Mouse (Mus musculus) CH12.LX (cell line): ENCODE results near the gene A230050P20Rik. TPM values are rescaled to one million over a fixed set of nuclear protein-coding genes. Genes with fewer than 3 reads are reported as not detected.

Source experiments
- DNase-seq: peaks from one replicate; pipeline ENCODE4 v3.0.0-alpha.2; 2013; ENCODE audit errors: extremely low read depth
- H3K27ac ChIP-seq: 2 replicates; pipeline ENCODE4 v1.5.1; 2012; ENCODE audit warnings: low read depth, mild to moderate bottlenecking, control low read depth, moderate library complexity; ENCODE audit not compliant: insufficient read depth
- H3K27me3 ChIP-seq: replicated peaks from 2 replicates; pipeline ENCODE3; 2012; ENCODE audit warnings: inconsistent platforms
- H3K36me3 ChIP-seq, 2 experiments: replicated peaks in 1 of 2; 2 replicates each; pipeline versions ENCODE3 to v1.6.1; 2012; ENCODE audit warnings: inconsistent platforms in 1 of 2, low read length in 1 of 2, mild to moderate bottlenecking in 1 of 2, mixed read lengths in 1 of 2, moderate library complexity in 1 of 2; ENCODE audit not compliant: control insufficient read depth in 1 of 2, insufficient read depth in 1 of 2
- H3K4me1 ChIP-seq, 2 experiments: 2 replicates each; pipeline ENCODE4 v1.6.1; 2012; ENCODE audit warnings: inconsistent platforms in 1 of 2, moderate library complexity in 1 of 2; ENCODE audit not compliant: insufficient read depth in 2 of 2, control insufficient read depth in 1 of 2
- H3K4me2 ChIP-seq: 2 replicates; pipeline ENCODE4 v1.6.1; 2012; ENCODE audit warnings: low read depth, mild to moderate bottlenecking, control low read depth; ENCODE audit not compliant: poor library complexity, insufficient read depth, severe bottlenecking
- H3K4me3 ChIP-seq, 3 experiments: fragments of 150-350 bp in 1 of 3; sonication (generic) in 1 of 3; replicated peaks in 1 of 3; 2 replicates each; pipeline versions ENCODE3 to v1.5.1; 2011 to 2012; ENCODE audit warnings: low read depth in 2 of 3, low read length in 2 of 3, mild to moderate bottlenecking in 2 of 3, moderate library complexity in 2 of 3, control low read depth in 1 of 3, improper control_type of control experiment in 1 of 3, inconsistent platforms in 1 of 3, mixed read lengths in 1 of 3; ENCODE audit not compliant: poor library complexity in 1 of 3
- H3K79me2 ChIP-seq: replicated peaks from 2 replicates; pipeline ENCODE4 v1.6.1; 2012; ENCODE audit warnings: mild to moderate bottlenecking, moderate library complexity; ENCODE audit not compliant: control insufficient read depth, poor library complexity, insufficient read depth, severe bottlenecking; ENCODE audit errors: extremely low read depth
- H3K9ac ChIP-seq: 2 replicates; pipeline ENCODE4 v1.6.1; 2012; ENCODE audit warnings: low read depth, mild to moderate bottlenecking, control low read depth, moderate library complexity; ENCODE audit not compliant: insufficient read depth
- H3K9me3 ChIP-seq: replicated peaks from 2 replicates; pipeline ENCODE3; 2012; ENCODE audit warnings: low read length, inconsistent platforms, mixed read lengths
- BHLHE40 ChIP-seq: IDR thresholded peaks from 2 replicates; pipeline ENCODE4 v1.6.1; 2011; ENCODE audit warnings: mild to moderate bottlenecking, low read depth, low read length, improper control_type of control experiment
- ETS1 ChIP-seq: conservative IDR thresholded peaks from 2 replicates; pipeline ENCODE4 v1.6.1; 2012; ENCODE audit warnings: low read depth, mild to moderate bottlenecking, inconsistent platforms, low read length, improper control_type of control experiment, moderate library complexity
- GABPA ChIP-seq: IDR thresholded peaks from 2 replicates; pipeline ENCODE4 v1.6.1; 2012; ENCODE audit warnings: low read depth, low read length, improper control_type of control experiment, inconsistent platforms; ENCODE audit not compliant: insufficient replicate concordance
- HCFC1 ChIP-seq: IDR thresholded peaks from 2 replicates; pipeline ENCODE4 v1.6.1; 2012; ENCODE audit warnings: low read depth, mild to moderate bottlenecking, inconsistent platforms, low read length, improper control_type of control experiment
- IRF4 ChIP-seq: IDR thresholded peaks from 2 replicates; pipeline ENCODE4 v1.6.1; 2014; ENCODE audit warnings: low read depth, mild to moderate bottlenecking, inconsistent platforms, low read length, improper control_type of control experiment
- JUN ChIP-seq: IDR thresholded peaks from 2 replicates; pipeline ENCODE4 v1.6.1; 2011; ENCODE audit warnings: low read depth, mild to moderate bottlenecking, low read length, improper control_type of control experiment, moderate library complexity; ENCODE audit not compliant: insufficient read depth
- MAFK ChIP-seq: IDR thresholded peaks from 2 replicates; pipeline ENCODE4 v1.6.1; 2011; ENCODE audit warnings: low read length, improper control_type of control experiment; ENCODE audit not compliant: insufficient replicate concordance
- MAZ ChIP-seq: IDR thresholded peaks from 2 replicates; pipeline ENCODE4 v1.6.1; 2012; ENCODE audit warnings: low read depth, mild to moderate bottlenecking, inconsistent platforms, low read length, improper control_type of control experiment, moderate library complexity
- MYC ChIP-seq: IDR thresholded peaks from 2 replicates; pipeline ENCODE4 v1.6.1; 2011; ENCODE audit warnings: low read depth, mild to moderate bottlenecking, improper control_type of control experiment, low read length
- POLR2A ChIP-seq: IDR thresholded peaks from 2 replicates; pipeline ENCODE4 v1.6.1; 2011; ENCODE audit warnings: low read depth, mild to moderate bottlenecking, improper control_type of control experiment, low read length
- SIN3A ChIP-seq: IDR thresholded peaks from 2 replicates; pipeline ENCODE4 v1.6.1; 2012; ENCODE audit warnings: low read length, improper control_type of control experiment, inconsistent platforms
- SMC3 ChIP-seq: IDR thresholded peaks from 2 replicates; pipeline ENCODE4 v1.6.1; 2011; ENCODE audit warnings: low read depth, low read length, improper control_type of control experiment
- TCF12 ChIP-seq: IDR thresholded peaks from 2 replicates; pipeline ENCODE4 v1.6.1; 2014; ENCODE audit warnings: low read depth, mild to moderate bottlenecking, inconsistent platforms, low read length, improper control_type of control experiment
- USF1 ChIP-seq: IDR thresholded peaks from 2 replicates; pipeline ENCODE4 v1.6.1; 2014; ENCODE audit warnings: low read depth, mild to moderate bottlenecking, inconsistent platforms, low read length, improper control_type of control experiment
- ZC3H11A ChIP-seq: IDR thresholded peaks from 2 replicates; pipeline ENCODE4 v1.6.1; 2012; ENCODE audit warnings: low read depth, mild to moderate bottlenecking, inconsistent platforms, low read length, improper control_type of control experiment
- ZKSCAN1 ChIP-seq: IDR thresholded peaks from 2 replicates; pipeline ENCODE4 v1.6.1; 2012; ENCODE audit warnings: low read depth, inconsistent platforms, low read length, improper control_type of control experiment, borderline replicate concordance
- dilution Hi-C: fragments of 300-500 bp; cut with MboI; formaldehyde crosslinking; loops from 2 replicates; pipeline ENCODE4 v1.14.3; 2020; ENCODE audit warnings: low sequenced_read_pairs; ENCODE audit not compliant: extremely low pct_unique_long_range_greater_than_20kb, extremely low pct_ligation_motif_present
- in situ Hi-C: fragments of 300-500 bp; cut with MboI; formaldehyde crosslinking; loops from 3 replicates; pipeline ENCODE4 v1.14.3; 2019; ENCODE audit warnings: low sequenced_read_pairs, low pct_ligation_motif_present, low pct_unique_long_range_greater_than_20kb, mixed read lengths
- polyA plus RNA-seq: library from polyadenylated mRNA; unstranded; fragments of >175 nt; gene quantifications from 2 replicates; pipeline ENCODE4 v1.2.1, GENCODE M21; 2012; ENCODE audit warnings: low read depth; ENCODE audit not compliant: insufficient read length
- total RNA-seq, 2 experiments: library from RNA; depleted of rRNA; stranded (reverse); fragments of 300-350 nt in 1 of 2; fragments of >200 nt in 1 of 2; gene quantifications; 2 replicates each; pipeline ENCODE4 v1.2.3; 2012 to 2014

A230050P20Rik gene
- total and polyA plus RNA-seq, 3 experiments: 3.3 to 25.2 (median 11.0) TPM

GRCm38 (mm10) chr9:20820001-20820400 lies 48.4 kb upstream of the A230050P20Rik start:
- Histone ChIP-seq H3K27me3 (peaks cover 76% of the 10 kb centered on the region), H3K27ac (no peak overlapping the region), H3K4me3 (no peak overlapping the region), H3K9ac (no peak overlapping the region), H3K4me2 (no peak overlapping the region), H3K4me1 (no peaks in the 10 kb centered on the region), H3K79me2 (no peaks in the 10 kb centered on the region), H3K9me3 (no peaks in the 10 kb centered on the region), H3K36me3 (no peaks in the 10 kb centered on the region)
- in situ Hi-C loops (no loop called here), dilution Hi-C loops (no loop called here)
- TF ChIP-seq USF1 (no peak), POLR2A (no peak), HCFC1 (no peak), MAFK (no peak), BHLHE40 (no peak), ETS1 (no peak), ZKSCAN1 (no peak), MAZ (no peak), IRF4 (no peak), SMC3 (no peak), MYC (no peak)
- DNase-seq: no peak

DNA sequence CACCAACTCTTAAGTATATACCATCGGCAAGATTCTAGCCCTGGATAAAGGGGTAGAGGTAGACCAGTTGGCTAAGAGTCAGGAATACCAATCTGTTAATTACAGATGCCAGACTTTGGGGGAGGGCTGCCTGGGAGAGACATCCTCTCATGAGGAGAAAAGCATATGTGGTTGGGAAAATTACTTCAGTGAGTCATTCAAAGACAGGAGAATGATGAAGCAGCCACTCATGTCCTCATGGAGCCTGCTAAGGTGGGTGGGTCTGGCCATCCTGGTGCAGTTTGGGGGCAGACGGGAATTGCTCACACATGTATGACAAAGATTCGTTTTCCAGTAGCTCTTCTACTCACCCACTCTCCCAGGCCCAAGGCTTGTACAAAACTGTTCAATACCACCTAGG lies 45.6 kb upstream of the A230050P20Rik start:
- no peak overlapping the region for H3K4me3 ChIP-seq
- in situ Hi-C loops: no loop called here
- H3K27ac ChIP-seq: no peak overlapping the region
- TF ChIP-seq GABPA (no peak), JUN (no peak), POLR2A (no peak), ZC3H11A (no peak), TCF12 (no peak), SIN3A (no peak), MAFK (no peak)
- DNase-seq: no peak
- no peaks in the 10 kb centered on the region for H3K36me3 ChIP-seq
- H3K9ac ChIP-seq: no peak overlapping the region
- H3K9me3 ChIP-seq: no peaks in the 10 kb centered on the region
- peaks cover 73% of the 10 kb centered on the region for H3K27me3 ChIP-seq
- no peak overlapping the region for H3K4me2 ChIP-seq
- H3K79me2 ChIP-seq: no peaks in the 10 kb centered on the region
- dilution Hi-C loops: no loop called here
- H3K4me1 ChIP-seq: no peaks in the 10 kb centered on the region
